Mouse (Mus musculus): ENCODE results near the gene Rab39b. TPM values are rescaled to one million over a fixed set of nuclear protein-coding genes. Genes with fewer than 3 reads are reported as not detected.

Rab39b gene
- 0.27 and 0.58 TPM in 2 replicates for polyA plus RNA-seq (2012; rRNA removed)

DNA sequence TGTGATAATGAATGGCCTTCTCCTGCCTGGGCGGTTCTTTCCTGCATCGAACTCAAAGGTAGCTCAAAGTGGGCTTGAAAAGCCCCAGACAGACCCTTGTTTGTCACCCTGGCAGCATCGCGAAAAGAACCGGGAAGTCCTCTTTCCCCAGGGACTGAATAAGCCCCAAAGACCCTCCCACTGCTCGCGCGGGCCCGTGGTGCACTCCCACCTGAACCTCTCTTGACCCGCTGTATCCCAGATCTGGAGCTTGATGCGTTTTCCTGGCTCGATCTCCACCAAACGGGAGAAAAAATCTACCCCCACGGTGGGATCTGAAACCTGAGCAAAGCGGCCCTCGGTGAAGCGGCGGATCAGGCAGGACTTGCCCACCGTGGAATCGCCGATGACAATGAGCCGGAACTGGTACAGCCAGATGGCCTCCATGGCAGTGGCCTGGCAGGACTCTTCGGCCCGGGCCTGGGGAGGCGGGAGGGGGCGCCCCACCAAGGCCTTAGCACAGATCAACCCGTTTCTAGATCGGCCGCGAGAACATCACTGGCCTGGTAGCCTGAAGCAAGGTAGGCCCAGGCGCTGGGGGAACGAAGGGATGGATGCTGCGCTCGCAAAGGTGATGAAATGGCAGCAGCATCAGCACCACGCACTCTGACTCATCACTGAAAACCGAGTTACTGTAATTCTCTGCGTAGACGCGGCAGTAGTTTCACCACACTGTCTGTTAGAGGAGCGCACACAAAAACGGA lies at the start of gene Rab39b:
Gene Rab39b (minus strand): TSS at position 650 of the 743 bp plus-strand sequence.
- DNase-seq (ENCODE audit: low read depth): no peak

DNA sequence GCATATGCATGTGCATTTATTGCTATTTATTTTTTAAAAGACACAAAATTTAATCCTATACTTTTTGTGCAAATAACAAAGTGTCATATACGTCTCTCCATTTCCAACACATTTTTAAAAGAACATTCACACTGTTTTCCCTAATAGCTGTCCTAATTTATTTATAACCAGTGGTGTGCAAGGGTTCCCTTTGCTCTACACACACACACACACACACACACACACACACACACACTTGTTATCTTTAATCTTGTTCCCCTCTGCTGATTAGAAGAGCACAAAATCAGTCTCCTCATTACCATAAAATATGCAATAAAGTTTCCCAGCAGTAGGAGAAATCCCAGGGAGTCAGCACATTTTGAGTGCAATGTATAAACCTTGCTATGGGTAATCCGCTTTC lies 508 bp upstream of the Rab39b start:
- DNase-seq (ENCODE audit: low read depth): no peak

Other genes starting within 250 kb of the Rab39b start
- gene Fundc2, start 195.8 kb downstream of the Rab39b start, polyA plus RNA-seq (2012; rRNA removed): 11.2 and 11.3 TPM in 2 replicates
- gene F8, start 195.6 kb downstream of the Rab39b start, polyA plus RNA-seq (2012; rRNA removed): 2.0 and 2.1 TPM in 2 replicates
- 3.9 and 4.8 TPM in 2 replicates for gene Cmc4, start 161.6 kb downstream of the Rab39b start, polyA plus RNA-seq (2012; rRNA removed)
- 6.4 and 7.1 TPM in 2 replicates for gene Mtcp1, start 161.6 kb downstream of the Rab39b start, polyA plus RNA-seq (2012; rRNA removed)
- 7.8 and 7.9 TPM in 2 replicates for gene Brcc3, start 161.6 kb downstream of the Rab39b start, polyA plus RNA-seq (2012; rRNA removed)
- 4.7 and 6.5 TPM in 2 replicates for gene Vbp1, start 63.9 kb downstream of the Rab39b start, polyA plus RNA-seq (2012; rRNA removed)

All from gonadal fat pad, adult 2 months (tissue).